Mouse (Mus musculus): ENCODE measurements around the gene Mpv17. TPM values are rescaled to one million over a fixed set of nuclear protein-coding genes. Genes with fewer than 3 reads are reported as not detected.

Gene Mpv17
- total RNA-seq (2021): 10 to 100 TPM; 47.5 to 48.6 TPM

GRCm38 (mm10) chr5:31154152-31154553, at the start of gene Mpv17:
Mpv17 (minus strand) TSS chr5:31154251.
- intact Hi-C loops (cut with DNase I): no loop called here

DNA sequence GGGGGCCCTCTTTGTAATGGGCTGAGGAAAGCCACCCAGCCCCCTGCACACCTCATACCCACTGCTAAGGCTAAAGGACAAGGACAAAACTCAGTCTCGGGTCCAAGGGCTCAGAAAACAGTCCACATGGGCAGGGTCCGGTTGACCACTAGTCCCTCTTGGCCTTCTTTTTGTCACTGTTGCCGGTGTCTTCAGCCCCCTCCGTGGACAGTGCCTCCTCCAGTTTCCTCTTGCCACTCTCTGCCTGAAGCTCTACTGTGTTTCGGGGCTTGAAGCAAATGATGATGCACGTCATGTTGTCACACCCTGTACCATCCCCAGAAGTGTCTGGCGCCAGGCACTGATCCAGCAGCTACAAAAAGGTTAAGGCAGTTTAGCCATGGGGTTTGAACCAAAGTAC, 48.9 kb upstream of the Mpv17 start:
- intact Hi-C loops (cut with DNase I): no loop called here
- no peak for DNase-seq (ENCODE audit: low spot score in 2 of 2)

More at GRCm38 (mm10) chr5:31154152-31154553, at the start of gene Mpv17:
- peak; percentile 86 to 91 for DNase-seq (ENCODE audit: low spot score in 2 of 2)

DNA sequence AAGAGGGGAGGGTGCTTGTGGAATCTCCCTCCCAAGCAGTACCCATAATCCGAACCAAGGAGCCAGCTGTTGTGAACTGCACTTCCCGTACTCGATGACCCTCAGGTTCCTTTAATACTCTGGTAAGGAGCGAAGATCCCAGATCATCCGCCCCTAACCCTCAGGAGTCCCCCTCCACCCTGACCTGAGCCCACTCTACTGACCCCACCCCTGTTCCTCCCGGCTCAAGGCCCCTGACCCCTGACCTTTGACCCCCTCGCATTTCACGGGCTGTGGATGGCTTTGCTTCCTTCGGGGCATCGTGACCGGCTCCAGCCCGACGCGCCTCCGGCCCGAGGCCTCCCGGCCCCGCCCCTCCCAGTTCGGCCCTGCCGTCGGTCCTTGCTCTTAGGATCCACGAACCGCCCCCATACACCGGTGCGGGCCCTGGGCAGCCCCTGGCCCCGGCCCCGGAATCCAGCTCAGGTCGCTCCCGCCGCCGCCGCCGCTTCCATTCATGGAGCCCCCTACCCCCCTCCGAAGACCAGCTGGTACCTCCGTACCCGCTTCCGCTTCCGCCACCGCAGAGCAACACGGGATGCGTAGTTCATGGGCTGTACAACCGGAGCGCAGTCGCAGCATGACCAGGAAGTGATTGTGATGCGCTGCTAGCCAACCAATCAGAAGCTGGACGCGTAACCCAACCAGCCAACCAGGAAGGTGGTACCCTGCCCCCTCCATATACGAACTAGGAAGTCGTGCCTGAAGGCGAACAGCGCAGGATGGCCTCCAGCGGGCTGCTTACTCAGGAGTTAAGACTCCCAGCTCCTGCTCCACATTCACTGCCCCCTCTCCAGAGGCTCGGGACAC, 47.9 kb upstream of the Mpv17 start, which contains the start of gene Zfp513:
Gene Zfp513 (minus strand): TSS at position 562 of the 849 bp plus-strand sequence.
- peak; percentile 97 to 100 for DNase-seq (ENCODE audit: low spot score in 2 of 2)
- intact Hi-C loops (cut with DNase I): loop anchor here (1.0 kb wide), 1 partner anchor 9 kb away; the partner anchor contains the start of genes Eif2b4 and Snx17

- DNase-seq (ENCODE audit: low spot score in 2 of 2): no peak
- intact Hi-C loops (cut with DNase I): loop anchor here (1.0 kb wide), 1 partner anchor 8 kb away; the partner anchor contains the start of genes Eif2b4 and Snx17
These were observed 47.1 kb upstream of the Mpv17 start for GRCm38 (mm10) chr5:31201042-31201741.

GRCm38 (mm10) chr5:31200327-31200768, 46.3 kb upstream of the Mpv17 start:
- intact Hi-C loops (cut with DNase I): no loop called here
- no peak for DNase-seq (ENCODE audit: low spot score in 2 of 2)

GRCm38 (mm10) chr5:31199893-31200292, 45.8 kb upstream of the Mpv17 start:
- intact Hi-C loops (cut with DNase I): loop anchor here (10.0 kb wide), 1 partner anchor 245 kb away; no protein-coding TSS in a partner anchor
- no peak for DNase-seq (ENCODE audit: low spot score in 2 of 2)

GRCm38 (mm10) chr5:31199321-31199892, 45.4 kb upstream of the Mpv17 start:
- intact Hi-C loops (cut with DNase I): loop anchor here (10.0 kb wide), 1 partner anchor 245 kb away; no protein-coding TSS in a partner anchor
- no peak for DNase-seq (ENCODE audit: low spot score in 2 of 2)

DNA sequence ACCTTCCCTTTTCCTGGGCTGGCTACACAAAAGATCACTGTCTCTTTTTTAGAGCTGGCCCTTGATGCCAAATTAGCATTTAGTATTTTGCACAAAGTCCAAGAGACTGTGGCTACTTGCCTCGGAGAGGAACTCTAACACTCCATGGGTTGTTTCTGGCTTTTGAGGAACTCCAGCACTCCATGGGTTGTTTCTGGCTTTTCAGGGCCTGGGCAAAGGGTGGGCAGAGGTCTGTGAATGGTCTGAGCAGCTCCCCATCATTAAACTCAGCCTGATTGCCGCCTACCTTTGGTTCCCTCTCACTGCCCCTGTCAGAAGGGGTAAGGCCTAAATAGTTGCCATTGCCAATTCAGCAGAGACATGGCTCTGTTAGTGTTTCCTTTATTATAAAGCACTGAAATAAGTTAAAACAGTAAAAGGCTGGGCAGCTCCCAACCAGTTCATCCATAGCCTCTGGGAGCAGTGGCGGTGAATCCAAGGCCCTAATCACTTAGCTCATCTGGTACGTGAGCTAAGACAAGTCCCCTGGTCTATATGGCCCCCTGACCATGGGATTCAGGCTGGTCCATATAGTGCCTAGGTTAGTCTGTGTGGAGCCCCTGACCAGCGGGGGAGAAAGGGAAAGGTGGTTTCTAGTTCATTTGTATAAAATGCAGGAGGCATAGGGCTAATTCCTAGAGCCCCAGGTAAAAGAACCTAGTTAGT, 44.7 kb upstream of the Mpv17 start:
- intact Hi-C loops (cut with DNase I): loop anchor here (10.0 kb wide), 1 partner anchor 244 kb away; no protein-coding TSS in a partner anchor
- DNase-seq (ENCODE audit: low spot score in 2 of 2): no peak

GRCm38 (mm10) chr5:31198170-31198569, 44.1 kb upstream of the Mpv17 start:
- intact Hi-C loops (cut with DNase I): loop anchor here (10.0 kb wide), 1 partner anchor 243 kb away; no protein-coding TSS in a partner anchor
- no peak for DNase-seq (ENCODE audit: low spot score in 2 of 2)

- intact Hi-C loops (cut with DNase I): loop anchor here (10.0 kb wide), 1 partner anchor 242 kb away; no protein-coding TSS in a partner anchor
- no peak for DNase-seq (ENCODE audit: low spot score in 2 of 2)
These were observed 43.0 kb upstream of the Mpv17 start for GRCm38 (mm10) chr5:31197072-31197471.

DNA sequence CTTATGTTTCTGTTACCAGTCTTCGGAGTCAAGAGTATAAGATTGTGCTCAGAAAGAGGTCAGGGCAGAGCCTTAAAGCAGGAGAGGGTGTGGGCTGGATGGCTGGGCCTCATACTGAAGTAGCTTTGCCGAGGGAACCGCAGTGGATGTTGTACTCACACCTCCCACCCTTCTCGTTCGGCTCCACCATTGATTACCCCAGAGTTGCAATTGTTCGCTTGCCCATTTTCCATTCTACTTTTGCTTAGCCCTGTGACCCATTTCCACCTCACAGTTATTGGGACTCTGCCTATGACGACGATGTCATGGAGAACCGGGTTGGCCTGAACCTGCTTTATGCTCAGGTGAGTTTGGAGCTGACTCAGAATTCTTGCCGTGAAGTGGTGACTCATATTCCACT, 42.2 kb upstream of the Mpv17 start:
- no peak for DNase-seq (ENCODE audit: low spot score in 2 of 2)
- intact Hi-C loops (cut with DNase I): loop anchor here (10.0 kb wide), 1 partner anchor 241 kb away; no protein-coding TSS in a partner anchor

DNA sequence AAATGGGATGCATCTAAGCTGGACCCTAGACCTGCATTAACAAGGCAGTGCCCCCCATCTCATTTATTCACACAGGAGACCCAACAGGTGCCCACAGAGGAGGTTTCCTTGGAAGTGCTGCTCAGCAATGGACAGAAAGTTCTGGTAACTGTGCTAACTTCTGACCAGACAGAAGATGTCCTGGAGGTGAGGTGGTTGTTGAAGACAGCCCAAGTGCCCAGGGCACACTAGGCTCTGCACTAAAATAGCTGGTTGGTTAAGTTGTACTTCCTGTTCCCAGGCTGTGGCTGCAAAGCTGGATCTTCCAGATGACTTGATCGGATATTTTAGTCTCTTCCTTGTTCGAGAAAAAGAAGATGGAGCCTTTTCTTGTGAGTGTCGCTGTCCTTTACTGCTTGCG, 41.6 kb upstream of the Mpv17 start:
- intact Hi-C loops (cut with DNase I): loop anchor here (10.0 kb wide), 1 partner anchor 241 kb away; no protein-coding TSS in a partner anchor
- peak in 1 of 2 experiments; percentile 31 for DNase-seq (ENCODE audit: low spot score in 2 of 2)

GRCm38 (mm10) chr5:31194486-31195485, 40.7 kb upstream of the Mpv17 start:
- no peak for DNase-seq (ENCODE audit: low spot score in 2 of 2)
- intact Hi-C loops (cut with DNase I): loop anchor here (10.0 kb wide), 1 partner anchor 240 kb away; no protein-coding TSS in a partner anchor

DNA sequence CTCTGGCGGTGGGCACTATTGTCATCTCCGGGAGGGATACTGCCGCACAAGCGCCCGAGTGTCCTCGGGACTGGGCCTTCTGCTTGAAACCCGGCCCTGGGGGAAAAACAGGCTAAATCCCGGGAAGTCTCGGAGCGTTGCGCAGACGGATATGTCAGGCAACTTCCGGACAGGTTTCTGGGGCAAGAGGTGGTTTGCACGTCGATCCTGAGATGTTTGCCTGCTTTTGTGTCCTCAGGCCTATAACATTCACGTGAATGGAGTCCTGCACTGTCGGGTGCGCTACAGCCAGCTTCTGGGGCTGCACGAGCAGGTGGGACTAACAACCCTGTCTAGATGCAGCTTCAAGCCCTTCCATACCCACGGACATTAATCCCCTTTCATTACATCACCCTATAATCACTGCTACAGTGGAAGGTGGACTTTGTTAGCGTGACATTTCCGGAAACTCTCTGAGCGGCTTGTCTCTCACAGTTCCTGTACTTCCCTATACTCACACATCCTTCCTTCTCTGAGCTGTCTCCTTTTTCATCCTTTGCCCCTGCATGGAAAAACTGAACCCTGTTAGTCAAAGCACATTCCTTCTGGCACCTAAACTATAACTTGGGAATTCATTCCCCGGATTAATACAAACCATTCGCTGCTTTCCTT, 39.7 kb upstream of the Mpv17 start:
- intact Hi-C loops (cut with DNase I): loop anchor here (1.0 to 10.0 kb wide), 3 partner anchors 8 to 239 kb away; partner anchors contain the start of gene Gtf3c2
- DNase-seq (ENCODE audit: low spot score in 2 of 2): no peak

GRCm38 (mm10) chr5:31192939-31193630, 39.0 kb upstream of the Mpv17 start, which contains the start of the genes Snx17 and Eif2b4:
Snx17 (plus strand) TSS chr5:31193227.
Eif2b4 (minus strand) TSS chr5:31193430.
- peak; percentile 100 for DNase-seq (ENCODE audit: low spot score in 2 of 2)
- intact Hi-C loops (cut with DNase I): loop anchor here (1.0 to 10.0 kb wide), 3 partner anchors 8 to 238 kb away; partner anchors contain the start of gene Gtf3c2

Measured in left cerebral cortex, postnatal 25 days (tissue).